Mouse (Mus musculus) fat pad, adult 2 months (tissue): ENCODE data around the gene Fuom.

Experiments
- DNase-seq: peaks from one replicate; pipeline ENCODE4 v3.0.0-alpha.2; 2011; ENCODE audit warnings: low read depth, low spot score; ENCODE audit errors: extremely low read depth

Fuom gene

GRCm38 (mm10) chr7:140058528-140058927 lies 43.7 kb downstream of the Fuom start:
- no peak for DNase-seq

GRCm38 (mm10) chr7:140057413-140058407 lies 44.5 kb downstream of the Fuom start:
- no peak for DNase-seq

DNA sequence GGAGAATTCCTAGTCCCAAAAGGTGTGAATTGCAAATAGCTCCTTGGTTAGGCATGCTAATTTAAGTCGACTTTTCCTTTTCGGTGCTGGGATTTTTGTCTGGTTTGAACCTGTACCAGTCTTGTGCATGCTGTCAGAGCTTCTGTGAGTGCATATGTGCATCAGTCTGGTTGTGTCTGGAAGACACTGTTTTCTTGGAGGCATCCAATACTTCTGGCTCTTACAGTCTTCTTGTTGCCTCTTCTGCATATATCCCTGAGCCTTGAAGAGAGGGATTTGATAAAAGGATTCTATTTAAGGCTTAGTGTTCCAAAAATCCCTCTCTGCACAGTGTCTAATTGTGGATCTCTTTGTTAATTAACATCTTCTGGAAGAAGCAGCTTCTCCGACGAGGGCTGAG lies 48.1 kb downstream of the Fuom start:
- no peak for DNase-seq

- DNase-seq: no peak
These were observed 53.0 kb downstream of the Fuom start for GRCm38 (mm10) chr7:140049115-140049689.

- no peak for DNase-seq
These were observed 53.7 kb downstream of the Fuom start, which contains the start of gene Msx3 for GRCm38 (mm10) chr7:140048361-140049114. Gene Msx3 (minus strand): TSS chr7:140049089.

DNA sequence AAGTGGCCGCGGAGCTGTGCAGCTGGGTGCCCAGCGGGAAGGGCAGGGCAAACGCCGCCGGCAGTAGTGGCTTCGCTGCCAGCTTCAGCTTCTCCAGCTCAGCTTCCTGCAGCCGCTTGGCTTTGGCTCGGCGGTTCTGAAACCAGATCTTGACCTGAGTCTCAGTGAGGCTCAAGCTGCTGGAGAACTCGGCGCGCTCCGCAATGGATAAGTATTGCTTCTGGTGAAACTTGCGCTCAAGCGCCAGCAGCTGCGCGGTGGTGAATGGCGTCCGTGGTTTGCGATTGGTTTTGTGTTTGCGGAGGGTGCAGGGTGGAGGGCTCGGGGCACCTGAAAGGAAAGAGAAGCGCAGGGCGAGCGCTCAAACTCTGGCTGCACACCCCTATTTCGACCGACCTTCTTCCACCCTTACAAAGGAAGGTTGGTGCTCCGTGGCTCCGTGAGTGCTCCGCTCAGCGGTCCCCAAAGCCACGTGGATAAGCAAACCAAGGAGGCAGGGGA lies 54.4 kb downstream of the Fuom start:
- no peak for DNase-seq
